Mouse (Mus musculus): ENCODE measurements at regions not wholly inside any gene's neighbourhood (a gene's known extent, or its start where the extent isn't known, plus 50 kb on each side); places are given as distances from the start of the nearest gene placed in this dataset.

DNA sequence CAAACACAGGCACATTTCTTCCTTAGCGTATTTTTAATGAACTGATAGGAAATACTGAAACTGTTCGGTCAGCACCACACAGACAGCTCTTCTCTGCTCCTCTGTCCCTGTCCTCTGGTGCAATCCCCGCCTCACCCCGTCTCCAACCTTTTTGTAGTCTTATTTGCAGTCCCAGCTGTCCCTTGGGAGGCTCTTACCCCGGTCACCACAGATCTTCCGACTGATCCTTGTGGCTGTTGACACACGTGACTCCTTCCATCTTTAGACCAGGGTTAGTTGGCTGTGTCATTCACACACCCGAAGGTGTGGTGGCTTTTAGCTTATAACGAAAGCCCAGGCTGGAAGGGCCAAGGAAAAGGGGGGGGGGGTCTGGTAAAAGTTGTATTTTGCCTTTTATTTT is 56.4 kb downstream of the Cyp26a1 start:
- no peak for DNase-seq (ENCODE audit: low read depth, low spot score)

DNA sequence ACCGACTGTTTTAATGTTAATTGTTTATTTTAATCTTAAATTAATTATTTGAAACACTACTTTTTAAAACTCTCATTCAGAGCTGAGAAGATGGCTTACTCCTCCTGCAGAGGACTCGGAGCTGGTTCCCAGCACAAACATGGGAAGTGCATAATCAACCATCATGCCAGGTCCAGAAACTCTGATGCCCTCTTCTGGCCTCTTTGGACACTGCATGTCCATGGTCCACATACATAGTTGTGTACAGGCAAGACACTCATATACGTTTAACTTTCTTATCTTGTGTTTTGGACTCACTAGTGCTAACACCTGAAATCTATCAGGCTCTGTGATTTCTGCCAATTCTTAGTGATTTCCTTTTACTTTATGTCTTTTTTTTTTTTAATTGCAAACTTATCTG is 57.8 kb downstream of the Cyp26a1 start:
- no peak for DNase-seq (ENCODE audit: low read depth, low spot score)

DNA sequence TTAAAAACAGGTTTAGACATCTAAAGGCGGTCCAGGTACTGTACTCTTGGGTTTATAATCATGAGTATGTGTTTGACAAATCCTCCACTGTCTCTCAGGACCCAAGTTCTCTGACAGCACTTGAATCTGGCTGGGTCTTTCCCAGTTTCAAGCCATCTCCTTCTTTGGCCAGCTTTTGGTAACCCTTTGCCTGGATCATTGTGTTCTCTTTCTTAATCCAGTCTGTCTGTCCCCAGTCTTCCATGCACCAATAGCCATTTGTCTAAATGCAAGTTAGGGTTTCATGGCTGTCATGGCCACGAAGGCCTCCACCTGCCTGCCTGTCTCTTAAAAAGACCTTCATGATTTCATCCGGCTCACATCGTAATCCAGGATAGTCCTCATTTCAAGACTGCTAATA is 71.8 kb downstream of the Cyp26a1 start:
- no peak for DNase-seq (ENCODE audit: low read depth, low spot score)

DNA sequence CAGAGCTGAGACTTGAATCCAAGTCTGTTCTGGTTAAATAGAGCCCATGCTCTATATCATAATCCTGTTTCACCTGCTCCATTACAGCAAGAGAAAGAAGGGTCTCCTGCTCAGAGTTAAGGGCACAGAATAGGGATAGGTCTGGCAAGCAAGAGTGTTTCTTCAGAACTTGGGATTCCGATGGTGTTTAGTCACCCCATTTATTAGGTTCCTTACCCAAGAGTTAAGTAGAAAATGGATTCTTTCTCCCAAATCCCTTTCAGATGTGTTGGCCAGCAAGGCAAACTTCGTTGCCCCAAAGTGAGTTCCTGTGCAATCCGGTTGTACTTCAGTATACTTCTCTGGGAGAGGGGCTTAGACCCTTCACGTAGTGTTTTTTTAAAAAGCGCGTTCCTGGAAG is 74.4 kb downstream of the Cyp26a1 start:
- no peak for DNase-seq (ENCODE audit: low read depth, low spot score)

DNA sequence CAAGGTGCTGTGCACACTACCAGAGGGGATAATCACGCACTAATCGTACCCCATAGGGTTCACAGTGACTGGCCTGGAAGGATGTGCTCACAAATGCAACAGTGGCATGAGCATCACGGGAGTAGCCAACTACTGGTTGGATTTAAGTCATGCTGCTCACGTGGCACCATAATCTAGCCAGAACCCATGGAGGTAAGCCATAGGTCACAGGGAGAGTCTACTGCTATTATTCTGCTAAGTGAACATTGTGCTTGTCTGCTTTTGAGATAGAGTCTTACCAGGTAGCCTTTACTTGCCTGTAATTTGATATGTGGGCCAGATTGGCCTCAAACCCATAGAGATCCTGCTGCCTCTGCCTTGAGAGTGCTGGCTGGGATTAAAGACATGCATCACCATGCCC is 77.0 kb downstream of the Cyp26a1 start:
- no peak for DNase-seq (ENCODE audit: low read depth, low spot score)

DNA sequence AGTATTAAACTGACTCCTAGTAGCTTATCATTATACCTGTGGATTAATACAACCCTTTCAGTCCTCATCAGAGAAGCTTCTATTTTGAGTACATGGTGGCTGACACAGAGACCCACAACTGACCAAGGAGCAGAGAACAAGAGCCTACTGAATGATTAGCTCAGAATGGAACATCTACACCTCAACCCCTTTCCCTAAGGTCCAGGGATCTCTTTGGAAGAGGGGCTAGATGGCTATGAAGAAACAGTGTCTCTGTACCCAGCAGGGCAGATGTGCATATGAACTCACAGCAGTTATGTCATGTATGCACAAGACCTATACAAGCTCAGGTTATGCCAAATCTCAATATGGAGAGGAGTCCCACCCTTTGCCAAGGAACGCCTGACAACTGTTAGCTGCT is 77.4 kb downstream of the Cyp26a1 start:
- no peak for DNase-seq (ENCODE audit: low read depth, low spot score)

DNA sequence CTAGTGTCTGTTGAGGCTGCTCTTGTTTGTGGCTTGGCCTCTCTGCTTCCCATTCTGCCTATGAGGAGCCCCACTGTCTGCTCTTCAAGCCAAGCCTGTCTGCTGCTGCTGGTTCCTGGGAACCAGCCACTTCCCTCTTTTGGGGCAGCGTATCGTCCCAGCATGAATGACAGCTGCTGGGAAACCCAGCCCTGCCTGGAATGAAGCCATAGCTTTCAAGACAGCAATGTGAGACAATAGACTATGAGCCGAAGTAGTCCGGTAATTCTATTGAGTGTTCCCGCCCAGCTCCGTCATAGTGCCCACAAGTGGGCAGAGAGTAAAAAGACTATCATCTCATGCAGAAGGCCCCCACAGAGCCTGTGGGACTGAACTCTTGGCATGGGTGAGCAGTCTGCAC is 80.4 kb downstream of the Cyp26a1 start:
- no peak for DNase-seq (ENCODE audit: low read depth, low spot score)

DNA sequence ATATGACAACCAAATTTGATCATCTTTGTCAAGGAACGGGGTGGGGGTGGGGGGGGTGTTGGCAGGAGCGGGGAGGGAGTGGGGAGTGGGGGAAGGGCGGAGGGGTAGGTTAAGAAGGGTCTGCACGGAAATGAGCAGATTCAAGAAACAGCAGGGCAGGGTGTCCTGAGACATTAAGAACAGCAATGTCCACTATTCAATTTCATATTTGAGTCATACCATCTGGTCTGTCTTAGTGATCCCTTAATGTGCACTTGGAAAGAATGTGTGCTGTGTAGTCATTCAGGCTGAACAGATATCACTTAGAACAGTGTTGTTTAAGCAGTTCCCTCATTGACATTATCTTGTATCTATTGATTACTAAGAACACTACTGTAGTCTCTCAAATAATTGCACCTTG is 81.0 kb downstream of the Cyp26a1 start:
- DNase-seq (ENCODE audit: low read depth, low spot score), result no peak

DNA sequence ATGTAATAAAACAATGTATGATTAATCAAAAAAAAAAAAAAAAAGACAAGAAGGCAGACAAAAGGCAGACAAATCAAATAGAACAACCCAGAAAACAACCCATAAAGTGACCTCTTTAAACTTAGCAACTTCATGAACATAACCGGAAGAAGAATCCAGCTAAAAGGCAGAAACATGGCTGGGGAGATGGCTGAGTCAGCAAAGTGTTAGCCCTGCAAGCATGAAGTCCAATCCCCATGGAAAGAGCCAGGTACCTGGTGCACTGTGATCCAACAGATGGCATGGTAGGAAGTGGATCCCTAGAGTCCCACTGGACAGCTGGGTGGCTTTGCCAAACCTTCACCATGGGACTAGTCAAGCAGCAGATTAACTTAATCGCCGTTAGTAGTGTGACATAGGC is 90.9 kb downstream of the Cyp26a1 start:
- no peak for DNase-seq (ENCODE audit: low read depth, low spot score)

DNA sequence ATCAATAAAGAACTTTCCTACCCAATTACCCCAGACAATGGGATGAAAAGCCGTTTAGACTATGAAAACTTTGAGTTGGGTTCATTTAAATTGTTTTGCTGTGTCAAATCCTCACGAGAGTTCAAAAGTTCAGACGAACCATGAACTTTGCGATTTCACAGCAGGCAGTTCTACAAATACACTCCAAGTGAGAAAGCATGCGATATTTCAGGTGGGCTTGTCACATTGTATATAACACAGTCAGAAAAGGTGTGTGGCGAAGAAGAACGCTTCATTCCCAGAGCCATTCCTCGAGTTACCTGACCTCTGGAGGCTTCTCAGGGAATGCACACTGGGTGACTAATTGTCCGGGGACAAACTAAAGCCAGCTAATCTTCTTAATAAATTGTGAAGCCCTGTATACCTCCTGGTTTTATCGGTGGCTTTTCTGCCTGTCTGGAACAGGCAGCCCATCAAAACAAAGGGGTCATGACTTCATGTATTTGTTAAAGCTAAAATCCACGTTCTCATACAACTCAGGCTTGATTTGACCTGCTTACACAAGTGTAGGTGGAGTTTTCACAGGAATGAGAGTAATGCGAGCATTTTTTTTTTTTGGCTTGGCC is 92.1 kb downstream of the Cyp26a1 start:
- DNase-seq (ENCODE audit: low read depth, low spot score), result no peak

DNA sequence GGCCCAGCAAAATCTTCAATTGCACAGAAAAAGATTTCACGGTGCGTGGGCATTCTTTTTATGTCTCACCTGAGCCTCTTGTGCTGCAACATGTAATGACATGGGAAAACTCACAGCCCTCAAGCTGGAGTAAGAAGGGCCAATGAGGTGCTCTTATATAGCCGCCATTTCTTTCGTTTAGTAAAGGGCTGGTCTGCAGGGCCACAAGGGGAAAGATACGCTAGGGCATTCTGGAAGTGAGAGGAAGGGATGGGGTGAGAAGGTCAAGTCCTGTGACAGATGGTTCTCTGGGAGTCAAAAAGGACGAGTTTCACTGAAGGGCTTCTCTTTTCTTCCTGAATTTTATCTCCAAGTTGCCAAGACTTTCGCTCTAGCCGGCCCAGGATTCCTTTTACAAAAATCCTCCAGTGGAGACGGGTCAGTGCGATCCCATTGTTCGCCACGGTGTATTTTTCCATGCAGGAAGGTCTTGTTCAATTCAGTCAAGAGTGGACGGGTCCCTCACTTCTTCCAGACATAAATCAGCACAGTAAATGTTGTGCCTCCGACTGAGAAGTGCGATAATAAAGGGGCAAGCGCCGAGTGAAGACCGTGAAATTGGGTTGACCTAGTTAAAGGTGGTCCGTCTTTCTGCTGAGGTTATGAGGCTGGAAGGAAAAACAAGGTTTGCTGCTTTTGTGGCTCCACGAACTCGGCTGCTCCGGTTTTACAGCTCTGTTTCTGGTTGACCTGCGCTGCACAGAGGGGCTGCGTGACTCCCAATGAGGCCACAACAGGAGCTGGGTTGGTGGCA is 92.9 kb downstream of the Cyp26a1 start:
- no peak for DNase-seq (ENCODE audit: low read depth, low spot score)

DNA sequence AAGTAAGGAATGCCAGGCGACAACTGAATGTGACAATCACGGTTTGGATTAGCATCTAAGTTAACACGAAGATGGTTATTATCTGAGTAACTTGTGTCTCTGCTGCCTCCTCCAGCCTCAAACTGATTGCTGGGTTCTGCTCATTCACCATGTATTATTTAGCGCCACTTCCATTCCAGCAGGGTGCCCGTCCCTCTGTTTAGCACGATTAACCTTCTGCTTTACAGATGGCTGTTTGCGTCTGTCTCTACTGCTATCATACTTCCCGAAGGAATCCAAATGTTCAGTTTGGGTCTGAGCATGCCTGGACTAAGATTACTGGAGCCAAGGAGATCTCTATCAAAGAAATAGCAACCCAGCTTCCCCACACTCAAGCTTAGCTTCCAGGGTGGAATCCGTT is 95.6 kb downstream of the Cyp26a1 start:
- DNase-seq (ENCODE audit: low read depth, low spot score), result peak; percentile 16

DNA sequence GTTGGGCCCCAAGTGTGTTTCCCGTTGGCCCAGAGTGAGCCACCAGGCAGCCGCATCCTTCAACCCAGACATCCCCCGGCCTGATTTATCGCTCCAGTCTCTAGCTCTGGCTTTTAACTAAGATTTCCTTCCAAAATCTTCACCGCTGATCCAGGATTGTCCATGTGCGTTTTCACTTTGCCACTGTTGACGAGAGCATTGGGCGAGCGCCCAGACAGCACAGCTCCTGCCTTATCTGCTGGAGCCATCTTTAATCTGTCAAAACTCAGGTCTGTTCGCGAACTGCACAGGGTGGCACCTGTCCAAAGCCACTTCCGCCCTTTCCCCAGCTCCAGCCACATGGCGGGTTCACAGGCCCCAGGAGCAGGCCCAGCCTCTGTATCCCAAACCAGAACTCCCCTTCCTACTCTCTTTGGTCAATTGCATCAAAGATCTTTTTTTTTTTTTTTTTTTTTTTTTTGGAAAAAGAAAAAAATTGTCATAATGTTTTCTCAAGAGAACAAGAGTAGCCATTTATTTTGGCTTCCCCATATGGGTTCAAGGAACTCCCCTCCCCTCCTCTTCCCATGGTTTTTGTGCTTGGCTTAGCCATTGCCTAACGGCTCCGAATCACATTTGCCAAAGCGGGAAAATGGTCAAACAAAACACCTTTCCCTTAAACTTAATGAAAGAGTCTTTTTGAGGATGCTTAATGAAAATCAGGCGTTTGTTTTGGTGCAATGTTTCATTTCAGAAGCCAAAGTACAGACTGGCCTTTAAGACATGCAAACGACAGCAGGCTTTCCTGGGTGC is 98.2 kb downstream of the Cyp26a1 start:
- peak; percentile 4 for DNase-seq (ENCODE audit: low read depth, low spot score)

DNA sequence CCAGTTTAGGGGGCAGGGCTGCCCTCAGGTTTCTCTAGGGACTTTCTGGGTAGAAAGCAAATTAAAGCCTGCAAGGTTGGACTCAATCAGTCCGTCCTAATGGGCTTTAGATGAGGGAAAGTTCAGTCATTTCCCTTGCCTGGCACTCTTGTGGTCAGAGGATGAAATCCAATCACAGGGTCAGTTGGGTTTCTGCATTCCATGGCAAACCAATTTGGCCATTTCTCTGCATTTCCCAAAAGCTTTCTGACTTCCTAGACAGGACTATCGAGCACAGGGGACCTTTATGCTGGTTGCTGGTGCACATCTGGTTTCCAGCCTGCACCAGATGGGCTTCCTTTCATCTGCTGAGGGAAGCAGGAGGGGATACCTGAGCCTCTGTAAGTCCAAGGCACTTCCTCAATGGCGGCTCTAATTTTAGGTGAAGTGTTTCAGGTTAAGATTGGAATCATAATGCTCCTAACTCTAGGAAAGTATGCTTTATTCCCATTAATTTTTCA is 102.6 kb downstream of the Cyp26a1 start:
- DNase-seq (ENCODE audit: low read depth, low spot score), result no peak

DNA sequence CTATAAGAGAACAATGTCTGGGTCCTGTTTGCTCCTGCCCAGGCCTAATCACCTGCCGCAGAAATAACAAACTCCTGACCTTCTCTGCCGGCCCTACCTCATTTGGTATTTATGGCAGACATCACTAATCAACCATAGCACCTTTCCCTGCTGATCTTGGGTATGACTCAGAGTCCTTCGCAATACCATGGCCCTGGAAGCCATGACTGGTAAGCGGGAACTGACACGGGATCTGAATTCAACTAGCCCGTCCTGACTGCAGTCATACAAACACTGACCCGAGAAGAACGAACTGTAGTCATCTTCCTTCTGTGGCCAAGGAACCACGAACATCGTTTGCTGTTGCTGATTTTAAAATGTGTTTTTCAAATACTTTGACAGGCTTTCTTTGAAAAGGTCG is 112.1 kb downstream of the Cyp26a1 start:
- no peak for DNase-seq (ENCODE audit: low read depth, low spot score)

DNA sequence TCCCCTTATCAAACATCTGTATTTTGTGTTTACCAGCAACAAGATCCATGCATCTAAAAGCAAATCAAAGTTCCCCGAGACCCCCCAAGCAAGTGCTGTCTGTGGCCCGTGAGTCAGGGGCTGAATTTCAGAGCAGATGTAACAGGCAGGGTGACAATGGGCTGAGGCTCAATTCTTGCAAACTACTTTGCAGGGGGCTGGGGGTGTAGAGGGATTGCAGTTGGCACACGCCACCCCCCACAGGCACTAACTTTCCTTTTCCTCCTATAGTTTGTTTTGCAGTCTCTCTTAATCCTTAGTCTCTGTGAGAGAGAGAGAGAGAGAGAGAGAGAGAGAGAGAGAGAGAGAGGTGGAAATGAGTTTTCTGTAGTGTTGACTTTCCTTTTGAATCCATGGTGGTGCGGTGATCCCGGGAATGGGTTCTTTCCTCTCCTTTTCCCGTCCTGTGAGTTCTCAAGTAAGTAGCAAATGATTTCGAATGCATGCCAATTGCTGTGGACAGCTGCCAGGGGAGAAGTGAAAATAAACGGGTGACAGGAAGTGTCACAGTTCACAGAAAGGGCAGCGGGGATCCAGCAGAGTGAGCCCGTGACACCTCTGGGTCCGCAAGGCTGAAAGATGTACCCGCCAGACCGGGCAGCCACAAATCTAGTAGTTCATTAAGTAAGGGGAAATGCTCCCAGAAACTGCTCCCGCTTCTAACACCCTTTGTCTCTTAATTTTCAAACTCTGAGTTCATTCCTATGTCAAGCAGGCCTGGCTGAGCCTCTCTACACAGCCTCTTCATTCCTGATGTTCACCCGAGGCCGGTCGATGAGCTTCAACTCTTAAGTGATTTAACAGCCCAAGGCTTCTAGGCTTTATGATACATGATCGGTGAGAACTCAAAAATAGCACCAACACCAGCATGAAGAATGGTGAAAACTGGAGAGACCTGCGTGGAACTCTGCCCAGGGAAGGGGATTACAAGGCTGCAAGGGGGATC is 116.8 kb downstream of the Cyp26a1 start:
- no peak for DNase-seq (ENCODE audit: low read depth, low spot score)

DNA sequence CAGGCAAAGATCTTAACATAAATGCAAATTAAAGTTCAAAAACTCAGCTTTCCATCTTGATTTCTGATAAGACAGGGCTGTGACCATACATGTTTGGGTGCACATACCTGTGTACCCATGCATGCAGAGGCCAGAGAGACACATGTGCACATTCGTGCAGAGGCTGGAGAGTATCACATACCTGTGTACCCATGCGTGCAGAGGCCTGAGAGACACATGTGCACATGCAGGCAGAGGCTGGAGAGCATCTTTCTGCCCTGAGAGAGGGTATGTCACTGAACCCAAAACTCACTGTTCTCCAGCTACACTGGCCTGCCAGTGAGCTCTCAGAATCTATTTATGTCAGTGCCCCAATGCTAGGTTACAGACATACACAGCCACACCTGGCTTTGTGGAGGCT is 118.0 kb downstream of the Cyp26a1 start:
- DNase-seq (ENCODE audit: low read depth, low spot score), result no peak

DNA sequence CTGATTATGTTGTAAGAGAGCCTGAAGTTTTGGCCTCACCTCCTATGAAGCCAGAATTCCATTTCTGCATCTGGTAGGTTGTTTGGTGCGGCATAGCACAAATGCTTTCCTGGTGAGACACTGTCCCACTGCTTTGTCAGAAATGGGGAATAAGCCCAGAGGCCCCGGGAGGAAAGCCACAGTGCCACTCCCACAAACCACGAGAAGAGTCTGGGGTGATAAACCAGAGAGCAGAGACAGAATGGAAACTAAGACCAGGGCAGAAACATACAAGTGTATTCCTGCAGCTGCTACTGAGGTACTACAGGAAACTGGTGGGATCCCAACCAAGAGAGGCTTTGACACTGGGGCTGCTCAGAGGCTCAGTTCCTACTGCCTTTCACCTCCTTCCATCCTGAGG is 123.6 kb downstream of the Cyp26a1 start:
- no peak for DNase-seq (ENCODE audit: low read depth, low spot score)

DNA sequence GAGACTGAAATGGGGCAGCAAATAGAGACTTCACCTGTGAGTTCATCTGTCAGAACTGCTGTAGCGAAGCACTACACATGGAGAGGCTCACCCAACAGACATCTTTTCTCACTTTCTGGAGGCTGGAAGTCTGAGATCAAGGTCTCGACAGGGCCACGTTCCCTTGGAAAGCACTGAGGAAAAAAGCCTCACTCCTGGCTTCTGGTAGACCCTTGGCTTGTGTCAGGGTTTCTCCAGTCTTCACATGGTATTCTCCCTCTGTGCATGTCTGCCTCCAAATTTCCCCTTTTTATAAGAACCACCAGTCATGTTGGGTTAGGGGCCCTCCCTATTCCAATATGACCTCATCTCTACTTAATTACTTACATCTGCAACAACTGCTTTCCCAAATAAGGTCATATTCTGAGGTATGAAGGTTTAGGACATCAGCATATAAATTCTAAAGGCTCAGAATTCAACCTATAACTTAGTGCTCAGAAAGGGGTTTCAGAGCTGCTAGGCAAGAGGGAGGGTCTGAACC is 124.1 kb downstream of the Cyp26a1 start:
- DNase-seq (ENCODE audit: low read depth, low spot score), result no peak

DNA sequence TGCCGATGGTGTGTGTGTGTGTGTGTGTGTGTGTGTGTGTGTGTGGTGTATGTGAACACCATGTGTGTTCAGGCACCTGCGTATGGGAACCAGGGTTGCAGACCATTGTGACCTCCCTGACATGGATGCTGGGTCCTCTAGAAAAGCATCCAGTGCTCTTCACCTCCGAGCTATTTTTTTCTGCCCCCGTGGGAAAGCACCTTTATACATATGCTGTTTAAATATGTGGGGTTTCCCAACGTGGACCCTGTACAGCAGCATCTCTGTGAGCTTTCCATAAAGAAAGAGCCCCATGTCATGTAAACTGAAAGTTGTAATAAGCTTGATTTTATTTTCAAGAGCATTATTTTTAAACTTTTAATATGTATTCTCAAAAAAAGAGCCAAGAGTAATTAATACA is 126.6 kb downstream of the Cyp26a1 start:
- no peak for DNase-seq (ENCODE audit: low read depth, low spot score)

DNA sequence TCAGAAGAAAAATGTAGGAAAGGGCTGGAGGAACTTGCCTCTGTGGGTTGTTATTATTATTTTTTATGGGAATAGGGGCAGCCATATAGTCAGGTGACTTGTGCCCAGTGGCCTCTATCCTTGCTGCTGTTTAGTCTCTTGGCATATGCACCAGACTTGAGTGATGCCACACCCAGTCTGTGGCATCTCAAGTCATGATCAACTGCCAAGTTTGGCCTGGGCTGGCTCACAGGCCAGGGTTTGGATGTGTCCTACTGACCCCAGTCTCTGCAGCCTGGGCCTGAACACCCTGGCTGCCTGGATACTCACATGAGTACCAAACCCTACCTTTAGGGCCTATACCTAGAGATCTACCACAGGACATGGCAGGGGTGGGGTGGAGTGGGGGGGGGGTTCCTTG is 133.8 kb downstream of the Cyp26a1 start:
- no peak for DNase-seq (ENCODE audit: low read depth, low spot score)
